ENCODE assay signal across 15 mouse cellular contexts in genomic region chr1:89090676-89091075, GRCm38 (mm10). TPM values are rescaled to one million over a fixed set of nuclear protein-coding genes. Genes with fewer than 3 reads are reported as not detected.
DNase-seq lines count a peak whose midpoint lies in the region; ATAC-seq lines count a peak whose summit lies in the region.
"Had no signal": no experiment of that assay in that cellular context is flagged by ENCODE, and none has a peak within 500 bp of the region (broad histone marks: within the 10 kb centered on the region; RNA-seq: fewer than 3 reads in every experiment).

No protein-coding gene starts in this region.

- peaks cover 98% of the 10 kb centered on the region for H3K4me1 ChIP-seq in heart, embryonic 10.5 days
- peaks cover 85% of the 10 kb centered on the region for H3K4me1 ChIP-seq in limb, embryonic 13.5 days
- peaks cover 89% of the 10 kb centered on the region for H3K4me1 ChIP-seq in limb, embryonic 10.5 days

- 70% methylated on average over 8 of the region's 8 CpGs for WGBS in heart, embryonic 10.5 days
- 82% methylated on average over 8 of the region's 8 CpGs for WGBS in limb, embryonic 13.5 days
- 82% methylated on average over 8 of the region's 8 CpGs for WGBS in limb, embryonic 10.5 days

- H3K4me3 ChIP-seq in heart, embryonic 10.5 days, result no peak overlapping the region
- H3K4me3 ChIP-seq in limb, embryonic 13.5 days, result no peak overlapping the region
- H3K4me3 ChIP-seq in limb, embryonic 10.5 days, result no peak overlapping the region
- H3K4me3 ChIP-seq: embryonic facial prominence, embryonic 12.5 days; limb, embryonic 15.5 days; midbrain, embryonic 15.5 days had no signal

- no peak overlapping the region for H3K4me2 ChIP-seq in limb, embryonic 13.5 days (replicated peaks)
- H3K4me2 ChIP-seq: embryonic facial prominence, embryonic 12.5 days; limb, embryonic 15.5 days; midbrain, embryonic 15.5 days had no signal

- H3K9me3 ChIP-seq in heart, embryonic 10.5 days, result no peaks in the 10 kb centered on the region
- H3K9me3 ChIP-seq in limb, embryonic 13.5 days, result no peaks in the 10 kb centered on the region
- no peaks in the 10 kb centered on the region for H3K9me3 ChIP-seq in limb, embryonic 10.5 days (replicated peaks)
- H3K9me3 ChIP-seq: embryonic facial prominence, embryonic 12.5 days; limb, embryonic 15.5 days; midbrain, embryonic 15.5 days had no signal

- peak overlapping the region; percentile 69 for H3K27ac ChIP-seq in heart, embryonic 10.5 days
- peak overlapping the region; percentile 48; the same call in 1 of the 2 replicates for H3K27ac ChIP-seq in limb, embryonic 13.5 days
- H3K27ac ChIP-seq in limb, embryonic 10.5 days, result no peak overlapping the region
- H3K27ac ChIP-seq: limb, embryonic 15.5 days; midbrain, embryonic 15.5 days had no signal

- H3K9ac ChIP-seq in limb, embryonic 13.5 days, result no peak overlapping the region
- H3K9ac ChIP-seq: embryonic facial prominence, embryonic 12.5 days; limb, embryonic 15.5 days; midbrain, embryonic 15.5 days had no signal

- no peaks in the 10 kb centered on the region for H3K27me3 ChIP-seq in heart, embryonic 10.5 days (ENCODE audit: insufficient read depth, poor library complexity, severe bottlenecking)
- no peaks in the 10 kb centered on the region for H3K27me3 ChIP-seq in limb, embryonic 13.5 days
- H3K27me3 ChIP-seq in limb, embryonic 10.5 days (ENCODE audit: low read depth, poor library complexity, severe bottlenecking), result peaks cover 11% of the 10 kb centered on the region
- H3K27me3 ChIP-seq: embryonic facial prominence, embryonic 12.5 days; limb, embryonic 15.5 days; midbrain, embryonic 15.5 days had no signal

- no peaks in the 10 kb centered on the region for H3K36me3 ChIP-seq in heart, embryonic 10.5 days
- H3K36me3 ChIP-seq in limb, embryonic 13.5 days, result no peaks in the 10 kb centered on the region
- H3K36me3 ChIP-seq in limb, embryonic 10.5 days, result no peaks in the 10 kb centered on the region
- H3K36me3 ChIP-seq: embryonic facial prominence, embryonic 12.5 days; limb, embryonic 15.5 days; midbrain, embryonic 15.5 days had no signal

- no peak for ATAC-seq in limb, embryonic 13.5 days (ENCODE audit: low FRiP score, low read depth)
- ATAC-seq in megakaryocyte-erythroid progenitor cell, adult 5-6 weeks (replicated peaks; ENCODE audit: low FRiP score, low TSS enrichment, poor library complexity, severe bottlenecking), result no peak
- ATAC-seq: midbrain, embryonic 15.5 days had no signal

- no peak for DNase-seq in heart, embryonic 10.5 days (ENCODE audit: low spot score)
- no peak for DNase-seq in heart, postnatal 4 days
- no peak for DNase-seq in limb, embryonic 10.5 days (ENCODE audit: low spot score)
- peak; percentile 59 for DNase-seq in thymus, postnatal 0 days (ENCODE audit: low spot score)
- DNase-seq in thymus, adult 18-20 months, result no peak
- DNase-seq: adrenal gland, postnatal 25 days; B cell, adult 2 months; cerebellum, adult 18-20 months; gastrocnemius, postnatal 10 days; kidney, adult 9 months had no signal

RNA-seq across cellular contexts. Expression of gene Sh3bp4, which starts 20.5 kb away (rescaled TPM):
- 23.4 and 28.3 TPM in 2 replicates for polyA plus RNA-seq in heart, embryonic 10.5 days (2016; fragmentation: Nextera tagmentation; extraction: Ambion mirVana)
- total RNA-seq in heart, postnatal 4 days (2021), result 10 to 100 TPM; 43.5 to 45.3 TPM
- 21.6 and 21.8 TPM in 2 replicates for polyA plus RNA-seq in limb, embryonic 13.5 days (2015; fragmentation: Nextera tagmentation; extraction: Ambion mirVana)
- 25.9 and 26.9 TPM in 2 replicates for polyA plus RNA-seq in limb, embryonic 10.5 days (2016; fragmentation: Nextera tagmentation; extraction: Ambion mirVana)
- 2.9 and 3.0 TPM in 2 replicates for polyA plus RNA-seq in thymus, postnatal 0 days (2015; fragmentation: Nextera tagmentation; extraction: Ambion mirVana)
- not detected in 2 replicates for total RNA-seq in megakaryocyte-erythroid progenitor cell, adult 5-6 weeks (2014; fragmentation: Nextera tagmentation)
- total RNA-seq in megakaryocyte-erythroid progenitor cell, adult 5-6 weeks (2017), result 0.08 TPM in 1 of 2 replicates, not detected in the other
